9 mouse cellular contexts compared by ENCODE assay signal in the genomic region with DNA sequence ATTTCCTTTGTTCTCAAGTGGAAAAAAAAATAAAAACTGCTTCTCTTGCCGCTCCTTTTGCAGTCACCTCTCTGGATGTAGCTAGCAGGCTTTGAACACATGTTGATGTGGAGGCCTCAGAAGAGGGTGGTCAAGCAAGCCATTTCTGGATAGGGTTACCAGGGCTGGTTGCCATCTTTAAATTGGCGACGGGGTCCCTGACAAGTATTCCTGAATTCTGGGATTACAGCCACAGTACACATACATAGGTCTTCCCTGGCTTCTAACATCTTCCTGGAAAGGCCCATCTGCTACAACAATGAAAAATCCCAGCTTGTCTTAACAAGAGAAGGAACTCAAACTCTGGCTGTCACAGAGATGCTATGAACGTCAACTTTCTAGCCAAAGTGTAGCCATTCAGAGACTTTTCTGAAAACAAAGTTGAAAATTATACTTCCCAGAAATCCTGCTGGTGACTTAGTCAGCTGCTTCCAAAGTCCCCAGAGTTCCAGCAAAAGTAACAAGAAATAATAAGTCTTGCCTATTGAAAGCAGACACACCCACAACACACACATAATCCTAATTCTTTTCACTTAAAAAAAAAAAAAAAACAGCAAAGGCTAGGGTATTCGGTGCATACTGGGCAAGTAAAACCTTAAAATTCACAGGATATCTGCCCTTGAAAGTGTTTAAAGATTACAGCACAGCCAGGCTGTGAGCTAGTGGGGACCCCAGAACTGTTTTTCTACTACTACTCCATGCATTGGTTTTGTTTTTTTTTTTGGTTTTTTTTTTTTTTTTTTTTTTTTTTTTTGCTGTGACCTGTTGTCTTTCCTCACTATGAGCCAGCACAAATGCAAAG.
DNase-seq lines count a peak whose midpoint lies in the region; ATAC-seq and TF ChIP-seq lines count a peak whose summit lies in the region.
"Had no signal": no experiment of that assay in that cellular context is flagged by ENCODE, and none has a peak within 500 bp of the region (broad histone marks: within the 10 kb centered on the region; RNA-seq: fewer than 3 reads in every experiment).

No protein-coding gene starts in this region.

- ATAC-seq in lung, embryonic 14.5 days (ENCODE audit: insufficient read depth) = no peak
- ATAC-seq in liver, embryonic 14.5 days (ENCODE audit: insufficient read depth) = no peak
- no peak for ATAC-seq in cerebellum, adult (ENCODE audit: insufficient number of reproducible peaks, low FRiP score, low TSS enrichment)

- H3K9ac ChIP-seq in lung, embryonic 14.5 days = no peak overlapping the region
- H3K9ac ChIP-seq in liver, embryonic 14.5 days (replicated peaks) = no peak overlapping the region

- peak overlapping the region; percentile 86 for H3K4me2 ChIP-seq in lung, embryonic 14.5 days
- peak overlapping the region; percentile 94; the same call in 1 of the 2 replicates for H3K4me2 ChIP-seq in liver, embryonic 14.5 days (ENCODE audit: low read depth)

- TF ChIP-seq CTCF in lung, embryonic 14.5 days (IDR thresholded peaks at IDR 0.05; ENCODE audit: low read depth) = no peak
- no peak for TF ChIP-seq CTCF in liver, embryonic 14.5 days (IDR thresholded peaks at IDR 0.05; ENCODE audit: low read depth)

- H3K27me3 ChIP-seq in lung, embryonic 14.5 days (ENCODE audit: insufficient read depth, low read length) = no peaks in the 10 kb centered on the region
- peaks cover 18% of the 10 kb centered on the region for H3K27me3 ChIP-seq in embryonic facial prominence, embryonic 10.5 days (replicated peaks; ENCODE audit: low read depth, poor library complexity, severe bottlenecking)
- peaks cover 23% of the 10 kb centered on the region for H3K27me3 ChIP-seq in hindbrain, embryonic 10.5 days (ENCODE audit: insufficient read depth, poor library complexity, severe bottlenecking)
- no peaks in the 10 kb centered on the region; the same call in none of the 2 replicates for H3K27me3 ChIP-seq in liver, embryonic 14.5 days (ENCODE audit: control insufficient read depth, insufficient read depth, low read length)
- H3K27me3 ChIP-seq: Patski had no signal

- peaks cover 38% of the 10 kb centered on the region for H3K4me1 ChIP-seq in lung, embryonic 14.5 days (ENCODE audit: insufficient read depth)
- peaks cover 54% of the 10 kb centered on the region for H3K4me1 ChIP-seq in embryonic facial prominence, embryonic 10.5 days
- peaks cover 60% of the 10 kb centered on the region for H3K4me1 ChIP-seq in hindbrain, embryonic 10.5 days (replicated peaks)
- H3K4me1 ChIP-seq in liver, embryonic 14.5 days (replicated peaks; ENCODE audit: control insufficient read depth in 2 of 2, insufficient read depth in 2 of 2, low read length in 1 of 2) = peaks cover 25 to 42% of the 10 kb centered on the region in 2 experiments

- WGBS in lung, embryonic 14.5 days = 47% methylated on average over 5 of the region's 5 CpGs
- WGBS in embryonic facial prominence, embryonic 10.5 days = 49% methylated on average over 5 of the region's 5 CpGs
- WGBS in hindbrain, embryonic 10.5 days = 42% methylated on average over 5 of the region's 5 CpGs
- WGBS in liver, embryonic 14.5 days (ENCODE audit: insufficient replicate concordance) = 59% methylated on average over 5 of the region's 5 CpGs

- peaks cover 9% of the 10 kb centered on the region for H3K36me3 ChIP-seq in lung, embryonic 14.5 days (ENCODE audit: insufficient read depth)
- peaks cover 6% of the 10 kb centered on the region for H3K36me3 ChIP-seq in embryonic facial prominence, embryonic 10.5 days (replicated peaks)
- H3K36me3 ChIP-seq in hindbrain, embryonic 10.5 days = no peaks in the 10 kb centered on the region
- no peaks in the 10 kb centered on the region for H3K36me3 ChIP-seq in liver, embryonic 14.5 days (replicated peaks; ENCODE audit: control insufficient read depth, insufficient read depth, low read depth)

- H3K4me3 ChIP-seq in lung, embryonic 14.5 days (ENCODE audit: low read depth, low read length) = peak overlapping the region; percentile 93; the same call in 1 of the 2 replicates
- H3K4me3 ChIP-seq in embryonic facial prominence, embryonic 10.5 days = peak overlapping the region; percentile 87
- H3K4me3 ChIP-seq in hindbrain, embryonic 10.5 days = peak overlapping the region; percentile 97; the same call in 1 of the 2 replicates
- H3K4me3 ChIP-seq in liver, embryonic 14.5 days (ENCODE audit: insufficient read depth in 1 of 2, low read depth in 2 of 2, low read length in 2 of 2) = no peak overlapping the region

- H3K9me3 ChIP-seq in lung, embryonic 14.5 days (ENCODE audit: low read depth, low read length) = no peaks in the 10 kb centered on the region
- no peaks in the 10 kb centered on the region for H3K9me3 ChIP-seq in embryonic facial prominence, embryonic 10.5 days
- H3K9me3 ChIP-seq in hindbrain, embryonic 10.5 days = no peaks in the 10 kb centered on the region
- no peaks in the 10 kb centered on the region for H3K9me3 ChIP-seq in liver, embryonic 14.5 days (ENCODE audit: control insufficient read depth, low read length)

- no peak for TF ChIP-seq EP300 in liver, embryonic 14.5 days (IDR thresholded peaks at IDR 0.05; ENCODE audit: low read depth)

- peak overlapping the region; percentile 94 for H3K27ac ChIP-seq in lung, embryonic 14.5 days (ENCODE audit: low read depth)
- peak overlapping the region; percentile 96 for H3K27ac ChIP-seq in embryonic facial prominence, embryonic 10.5 days (replicated peaks)
- H3K27ac ChIP-seq in hindbrain, embryonic 10.5 days = peak overlapping the region; percentile 98
- H3K27ac ChIP-seq in liver, embryonic 14.5 days = no peak overlapping the region

- no peak for DNase-seq in lung, embryonic 14.5 days
- no peak for DNase-seq in lung, postnatal 10 days
- DNase-seq in embryonic facial prominence, embryonic 10.5 days (ENCODE audit: low spot score) = no peak
- peak; percentile 28 for DNase-seq in hindbrain, embryonic 10.5 days (ENCODE audit: low spot score)
- DNase-seq in liver, embryonic 14.5 days (ENCODE audit: low read depth in 3 of 3, low spot score in 3 of 3) = no peak
- DNase-seq in adrenal gland, adult 2 months = no peak
- no peak for DNase-seq in frontal cortex, adult 2 months (ENCODE audit: extremely low spot score in 1 of 2, low spot score in 1 of 2)

Comparison
In these comparisons a context has a peak if more than half of its experiments do, and no peak if none do; other contexts are left out.
1. H3K4me3 ChIP-seq: peak in lung, embryonic 14.5 days (single experiment), embryonic facial prominence, embryonic 10.5 days (single experiment) and hindbrain, embryonic 10.5 days (single experiment); none in liver, embryonic 14.5 days (0 of 2).